Comparison of ENCODE assay signal across 8 mouse cellular contexts in the genomic region with DNA sequence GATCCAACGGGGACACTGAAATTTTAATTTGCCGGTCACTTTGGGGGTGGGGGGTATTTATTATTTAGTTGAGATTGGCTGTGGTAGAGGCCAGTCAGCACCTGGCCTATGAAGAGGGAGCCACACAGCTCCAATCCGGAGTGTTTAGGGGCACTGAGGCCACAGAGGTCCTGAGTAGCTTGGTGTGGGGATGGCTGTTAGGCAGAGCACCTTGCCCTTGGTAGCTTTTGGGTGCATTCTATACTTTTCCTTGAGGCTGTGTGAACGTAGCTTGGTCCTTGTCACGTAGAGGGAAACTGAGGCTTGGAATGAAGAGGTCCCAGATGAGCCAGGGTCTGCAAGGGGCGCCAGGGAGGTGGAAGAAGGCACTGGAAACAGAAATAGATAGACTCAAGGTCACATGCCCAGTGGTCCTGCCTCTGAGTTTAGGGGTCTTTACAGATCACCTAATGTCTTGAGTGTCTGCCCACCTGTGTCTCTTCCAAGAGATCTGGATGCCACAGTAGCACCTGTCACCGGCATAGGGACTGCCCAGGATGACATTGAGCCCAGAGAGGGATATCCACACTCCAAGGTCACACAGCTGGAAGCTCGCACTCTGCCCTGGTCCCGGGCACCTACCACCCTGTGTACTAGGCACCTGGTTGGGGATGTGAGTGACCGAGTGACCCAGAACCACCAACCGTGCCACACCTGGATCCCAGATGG. TPM values are rescaled to one million over a fixed set of nuclear protein-coding genes. Genes with fewer than 3 reads are reported as not detected.
DNase-seq lines count a peak whose midpoint lies in the region; ATAC-seq and TF ChIP-seq lines count a peak whose summit lies in the region.

No protein-coding gene starts in this region.

- no peaks in the 10 kb centered on the region for H3K36me3 ChIP-seq in kidney, adult 2 months (ENCODE audit: control insufficient read depth, insufficient read depth, low read length)
- peaks cover 8% of the 10 kb centered on the region for H3K36me3 ChIP-seq in hindbrain, embryonic 12.5 days
- H3K36me3 ChIP-seq in midbrain, embryonic 13.5 days, result peaks cover 7% of the 10 kb centered on the region

- no peaks in the 10 kb centered on the region for H3K27me3 ChIP-seq in kidney, adult 2 months (replicated peaks; ENCODE audit: control insufficient read depth, insufficient read depth, low read length)
- peaks cover 22% of the 10 kb centered on the region for H3K27me3 ChIP-seq in hindbrain, embryonic 12.5 days
- H3K27me3 ChIP-seq in midbrain, embryonic 13.5 days, result peaks cover 20% of the 10 kb centered on the region

- TF ChIP-seq POLR2A in kidney, adult 2 months (IDR thresholded peaks at IDR 0.05; ENCODE audit: low read depth, low read length), result no peak

- peak overlapping the region; percentile 100 for H3K4me2 ChIP-seq in hindbrain, embryonic 12.5 days (replicated peaks)
- H3K4me2 ChIP-seq in midbrain, embryonic 13.5 days (replicated peaks), result peak overlapping the region; percentile 95

- peak overlapping the region; percentile 98 for H3K4me3 ChIP-seq in kidney, adult 2 months (ENCODE audit: insufficient read depth, low read depth, low read length)
- peak overlapping the region; percentile 85 for H3K4me3 ChIP-seq in hindbrain, embryonic 12.5 days
- H3K4me3 ChIP-seq in midbrain, embryonic 13.5 days (replicated peaks), result peak overlapping the region; percentile 67

- no peak overlapping the region for H3K27ac ChIP-seq in kidney, adult 2 months (ENCODE audit: insufficient read depth, low read depth, low read length)
- H3K27ac ChIP-seq in hindbrain, embryonic 12.5 days, result peak overlapping the region; percentile 89; the same call in 1 of the 2 replicates
- peak overlapping the region; percentile 87 for H3K27ac ChIP-seq in midbrain, embryonic 13.5 days

- DNase-seq in kidney, adult 2 months, result no peak
- no peak for DNase-seq in kidney, adult 18-20 months
- peak; percentile 70 for DNase-seq in cerebellum, adult 9-11 months
- DNase-seq in left cerebral cortex, adult 18-20 months (ENCODE audit: low spot score in 2 of 2), result no peak
- no peak for DNase-seq in frontal cortex, postnatal 14 days (ENCODE audit: low spot score in 2 of 2)
- no peak for DNase-seq in gastrocnemius, postnatal 14 days

- no peaks in the 10 kb centered on the region for H3K9me3 ChIP-seq in hindbrain, embryonic 12.5 days (replicated peaks)
- H3K9me3 ChIP-seq in midbrain, embryonic 13.5 days, result no peaks in the 10 kb centered on the region

- ATAC-seq in hindbrain, embryonic 12.5 days (ENCODE audit: low FRiP score), result no peak
- ATAC-seq in midbrain, embryonic 13.5 days, result no peak

- WGBS in kidney, adult 2 months, result 31% methylated on average over 11 of the region's 11 CpGs
- 58% methylated on average over 11 of the region's 11 CpGs for WGBS in hindbrain, embryonic 12.5 days
- 61% methylated on average over 11 of the region's 11 CpGs for WGBS in midbrain, embryonic 13.5 days

- peak overlapping the region; percentile 90 for H3K9ac ChIP-seq in hindbrain, embryonic 12.5 days
- peak overlapping the region; percentile 94 for H3K9ac ChIP-seq in midbrain, embryonic 13.5 days (replicated peaks)

- H3K4me1 ChIP-seq in kidney, adult 2 months (ENCODE audit: control insufficient read depth, insufficient read depth, low read length), result peaks cover 30% of the 10 kb centered on the region
- H3K4me1 ChIP-seq in hindbrain, embryonic 12.5 days, result peaks cover 66% of the 10 kb centered on the region
- H3K4me1 ChIP-seq in midbrain, embryonic 13.5 days (replicated peaks), result peaks cover 61% of the 10 kb centered on the region

- intact Hi-C loops in gastrocnemius, postnatal 14 days (cut with DNase I; ENCODE audit: low total_unique reads), result no loop called here

- TF ChIP-seq CTCF in kidney, adult 2 months (conservative IDR thresholded peaks at IDR 0.05; ENCODE audit: insufficient read depth, insufficient read length, low read depth, low read length), result no peak

RNA-seq across cellular contexts. Expression of gene Zbtb7a, which starts 4.0 kb away (rescaled TPM):
- 36.0 and 37.1 TPM in 2 replicates for polyA plus RNA-seq in kidney, adult 2 months (2012; rRNA removed)
- polyA plus RNA-seq in hindbrain, embryonic 12.5 days (2016; fragmentation: Nextera tagmentation; extraction: Ambion mirVana), result 17.7 and 18.2 TPM in 2 replicates
- 13.2 and 15.2 TPM in 2 replicates for polyA plus RNA-seq in midbrain, embryonic 13.5 days (2015; fragmentation: Nextera tagmentation; extraction: Ambion mirVana)
- total RNA-seq in left cerebral cortex, adult 18-20 months (2021), result 100 to 1,000 TPM; 135 to 137 TPM
- 10 to 100 TPM; 28.2 to 30.1 TPM for total RNA-seq in gastrocnemius, postnatal 14 days (2021)

RNA-seq across cellular contexts. Expression of gene Pias4, which starts 28.7 kb away (rescaled TPM):
- 34.6 and 36.8 TPM in 2 replicates for polyA plus RNA-seq in kidney, adult 2 months (2012; rRNA removed)
- polyA plus RNA-seq in hindbrain, embryonic 12.5 days (2016; fragmentation: Nextera tagmentation; extraction: Ambion mirVana), result 56.7 and 59.2 TPM in 2 replicates
- 60.0 and 60.9 TPM in 2 replicates for polyA plus RNA-seq in midbrain, embryonic 13.5 days (2015; fragmentation: Nextera tagmentation; extraction: Ambion mirVana)
- total RNA-seq in left cerebral cortex, adult 18-20 months (2021), result 10 to 100 TPM; 27.8 to 28.8 TPM
- total RNA-seq in gastrocnemius, postnatal 14 days (2021), result 10 to 100 TPM; 12.3 to 12.8 TPM

RNA-seq across cellular contexts. Expression of gene Map2k2, which starts 33.3 kb away (rescaled TPM):
- 173 and 180 TPM in 2 replicates for polyA plus RNA-seq in kidney, adult 2 months (2012; rRNA removed)
- 223 and 232 TPM in 2 replicates for polyA plus RNA-seq in hindbrain, embryonic 12.5 days (2016; fragmentation: Nextera tagmentation; extraction: Ambion mirVana)
- polyA plus RNA-seq in midbrain, embryonic 13.5 days (2015; fragmentation: Nextera tagmentation; extraction: Ambion mirVana), result 220 and 243 TPM in 2 replicates
- 100 to 1,000 TPM; 133 to 137 TPM for total RNA-seq in left cerebral cortex, adult 18-20 months (2021)
- 100 to 1,000 TPM; 163 to 171 TPM for total RNA-seq in gastrocnemius, postnatal 14 days (2021)

RNA-seq across cellular contexts. Expression of gene Eef2, which starts 37.5 kb away (rescaled TPM):
- polyA plus RNA-seq in kidney, adult 2 months (2012; rRNA removed), result 1,330 and 1,454 TPM in 2 replicates
- 539 TPM in 2 replicates for polyA plus RNA-seq in hindbrain, embryonic 12.5 days (2016; fragmentation: Nextera tagmentation; extraction: Ambion mirVana)
- polyA plus RNA-seq in midbrain, embryonic 13.5 days (2015; fragmentation: Nextera tagmentation; extraction: Ambion mirVana), result 565 and 579 TPM in 2 replicates
- 100 to 1,000 TPM; 899 to 919 TPM for total RNA-seq in left cerebral cortex, adult 18-20 months (2021)
- 100 to 1,000 TPM; 892 to 898 TPM for total RNA-seq in gastrocnemius, postnatal 14 days (2021)

RNA-seq across cellular contexts. Expression of gene Creb3l3, which starts 40.3 kb away (rescaled TPM):
- polyA plus RNA-seq in kidney, adult 2 months (2012; rRNA removed), result 0.20 and 0.52 TPM in 2 replicates
- polyA plus RNA-seq in hindbrain, embryonic 12.5 days (2016; fragmentation: Nextera tagmentation; extraction: Ambion mirVana), result 0.12 and 0.46 TPM in 2 replicates
- polyA plus RNA-seq in midbrain, embryonic 13.5 days (2015; fragmentation: Nextera tagmentation; extraction: Ambion mirVana), result 0.12 and 0.20 TPM in 2 replicates
- total RNA-seq in left cerebral cortex, adult 18-20 months (2021), result under 1 TPM; 0.35 to 0.67 TPM
- 1 to 10 TPM in 1 of 2 experiments, under 1 TPM in 1; 0.53 to 1.1 TPM for total RNA-seq in gastrocnemius, postnatal 14 days (2021)
